Mouse (Mus musculus) midbrain, embryonic 16.5 days (tissue): ENCODE results near the gene Erc2. TPM values are rescaled to one million over a fixed set of nuclear protein-coding genes. Genes with fewer than 3 reads are reported as not detected.

Experiments
- ATAC-seq: fragments of 200-750 bp; cut with Nextera tagmentation; 2 replicates; pipeline ENCODE4 v1.8.0; 2017; ENCODE audit warnings: moderate TSS enrichment
- H3K27ac ChIP-seq: fragments of 300-500 bp; sonication (generic); 2 replicates; pipeline ENCODE4 v1.5.1; 2014; ENCODE audit warnings: mild to moderate bottlenecking, low read length, mixed read lengths
- H3K27me3 ChIP-seq: fragments of 300-500 bp; sonication (generic); 2 replicates; pipeline ENCODE4 v1.6.1; 2014; ENCODE audit warnings: low read depth, low read length, mixed read lengths; ENCODE audit not compliant: control insufficient read depth, insufficient read depth
- H3K36me3 ChIP-seq: fragments of 300-500 bp; sonication (generic); 2 replicates; pipeline ENCODE4 v1.6.1; 2014; ENCODE audit warnings: mild to moderate bottlenecking, low read length, moderate library complexity, mixed read lengths; ENCODE audit not compliant: control insufficient read depth, insufficient read depth
- H3K4me1 ChIP-seq: fragments of 300-500 bp; sonication (generic); 2 replicates; pipeline ENCODE4 v1.6.1; 2014; ENCODE audit warnings: mild to moderate bottlenecking, low read length, mixed read lengths; ENCODE audit not compliant: control insufficient read depth, insufficient read depth
- H3K4me2 ChIP-seq: fragments of 300-500 bp; sonication (generic); 2 replicates; pipeline ENCODE4 v1.6.1; 2014; ENCODE audit warnings: mild to moderate bottlenecking, low read length, mixed read lengths
- H3K4me3 ChIP-seq: fragments of 300-500 bp; sonication (generic); 2 replicates; pipeline ENCODE4 v1.5.1; 2014; ENCODE audit warnings: low read depth, mild to moderate bottlenecking, low read length, moderate library complexity, mixed read lengths
- H3K9ac ChIP-seq: fragments of 300-500 bp; sonication (generic); 2 replicates; pipeline ENCODE4 v1.6.1; 2014; ENCODE audit warnings: low read depth, low read length, mixed read lengths
- H3K9me3 ChIP-seq: fragments of 300-500 bp; sonication (generic); replicated peaks from 2 replicates; pipeline ENCODE4 v1.6.1; 2014; ENCODE audit warnings: mild to moderate bottlenecking, low read length, mixed read lengths; ENCODE audit not compliant: control insufficient read depth, poor library complexity, severe bottlenecking
- WGBS: fragments of 180-500 bp; shearing (Covaris S2); extraction: QIAGEN DNeasy Blood & Tissue Kit; methylation state at CpG from one replicate; pipeline ENCODE4 v1.1.7; 2014; 5-methylcytosine and 5-hydroxymethylcytosine counted together
- polyA plus RNA-seq: library from polyadenylated mRNA; unstranded; fragments of >200 nt; fragmentation: Nextera tagmentation; extraction: Ambion mirVana; gene quantifications from 2 replicates; pipeline ENCODE4 v1.2.1, GENCODE M21; 2015

Erc2 gene
- polyA plus RNA-seq, 1 experiment from 2014 or later, result 94.2 TPM

GRCm38 (mm10) chr14:28506376-28506831 is 884.2 kb downstream of the Erc2 start:
- peak overlapping the region; percentile 89 for H3K4me2 ChIP-seq
- H3K4me3 ChIP-seq, result peak overlapping the region; percentile 54
- WGBS, result 1% methylated on average over 29 of the region's 29 CpGs
- peak overlapping the region; percentile 47 for H3K9ac ChIP-seq
- peaks cover 21% of the 10 kb centered on the region for H3K27me3 ChIP-seq
- ATAC-seq, result no peak
- H3K36me3 ChIP-seq, result no peaks in the 10 kb centered on the region
- peaks cover 49% of the 10 kb centered on the region for H3K4me1 ChIP-seq
- 0 out of 2 replicates have a peak overlapping the region, but pooled peaks have one; percentile 10 for H3K27ac ChIP-seq
- H3K9me3 ChIP-seq, result no peaks in the 10 kb centered on the region

- Histone ChIP-seq H3K9me3 (no peaks in the 10 kb centered on the region), H3K4me1 (peaks cover 53% of the 10 kb centered on the region), H3K27me3 (peaks cover 21% of the 10 kb centered on the region), H3K36me3 (no peaks in the 10 kb centered on the region), H3K9ac (no peak overlapping the region; the same call in 1 of the 2 replicates), H3K4me3 (peak overlapping the region; percentile 54), H3K4me2 (peak overlapping the region; percentile 89), H3K27ac (no peak overlapping the region)
- WGBS, result under 1% methylated on average over 15 of the region's 15 CpGs
- no peak for ATAC-seq
Measured at GRCm38 (mm10) chr14:28507011-28507410, 884.8 kb downstream of the Erc2 start.

DNA sequence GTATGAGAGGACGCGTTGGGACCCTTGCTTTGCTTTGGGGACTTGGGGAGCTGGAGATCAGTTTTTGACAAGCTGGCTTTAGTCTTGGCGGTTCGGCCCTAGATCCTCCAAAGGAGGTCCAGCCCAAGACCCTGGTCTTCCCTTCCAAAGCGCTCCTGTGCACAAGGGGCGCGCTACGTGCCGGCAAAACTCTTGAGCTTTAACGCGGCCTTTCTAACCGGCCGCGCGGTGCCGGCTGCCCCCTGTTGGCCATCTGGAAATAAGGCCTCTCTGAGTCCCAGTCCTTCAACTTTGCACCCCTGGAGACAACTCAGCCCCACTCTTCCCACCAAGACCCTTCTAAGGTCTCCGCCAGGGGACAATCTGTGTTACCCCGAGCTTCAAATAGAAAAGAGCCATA is 885.2 kb downstream of the Erc2 start:
- no peak overlapping the region for H3K9ac ChIP-seq
- H3K36me3 ChIP-seq, result no peaks in the 10 kb centered on the region
- peaks cover 53% of the 10 kb centered on the region for H3K4me1 ChIP-seq
- H3K9me3 ChIP-seq, result no peaks in the 10 kb centered on the region
- WGBS, result 1% methylated on average over 18 of the region's 18 CpGs
- H3K4me3 ChIP-seq, result peak overlapping the region; percentile 54
- H3K27ac ChIP-seq, result no peak overlapping the region
- peak; percentile 26; the same call in 1 of the 2 replicates for ATAC-seq
- peaks cover 18% of the 10 kb centered on the region for H3K27me3 ChIP-seq
- peak overlapping the region; percentile 89 for H3K4me2 ChIP-seq

GRCm38 (mm10) chr14:28508288-28509258 is 886.3 kb downstream of the Erc2 start:
- WGBS, result 13% methylated on average over 27 of the region's 27 CpGs
- Histone ChIP-seq H3K27me3 (peaks cover 19% of the 10 kb centered on the region), H3K9me3 (no peaks in the 10 kb centered on the region), H3K4me3 (peak overlapping the region; percentile 41), H3K27ac (no peak overlapping the region), H3K36me3 (no peaks in the 10 kb centered on the region), H3K4me2 (peak overlapping the region; percentile 89), H3K4me1 (peaks cover 53% of the 10 kb centered on the region), H3K9ac (no peak overlapping the region)
- no peak for ATAC-seq

DNA sequence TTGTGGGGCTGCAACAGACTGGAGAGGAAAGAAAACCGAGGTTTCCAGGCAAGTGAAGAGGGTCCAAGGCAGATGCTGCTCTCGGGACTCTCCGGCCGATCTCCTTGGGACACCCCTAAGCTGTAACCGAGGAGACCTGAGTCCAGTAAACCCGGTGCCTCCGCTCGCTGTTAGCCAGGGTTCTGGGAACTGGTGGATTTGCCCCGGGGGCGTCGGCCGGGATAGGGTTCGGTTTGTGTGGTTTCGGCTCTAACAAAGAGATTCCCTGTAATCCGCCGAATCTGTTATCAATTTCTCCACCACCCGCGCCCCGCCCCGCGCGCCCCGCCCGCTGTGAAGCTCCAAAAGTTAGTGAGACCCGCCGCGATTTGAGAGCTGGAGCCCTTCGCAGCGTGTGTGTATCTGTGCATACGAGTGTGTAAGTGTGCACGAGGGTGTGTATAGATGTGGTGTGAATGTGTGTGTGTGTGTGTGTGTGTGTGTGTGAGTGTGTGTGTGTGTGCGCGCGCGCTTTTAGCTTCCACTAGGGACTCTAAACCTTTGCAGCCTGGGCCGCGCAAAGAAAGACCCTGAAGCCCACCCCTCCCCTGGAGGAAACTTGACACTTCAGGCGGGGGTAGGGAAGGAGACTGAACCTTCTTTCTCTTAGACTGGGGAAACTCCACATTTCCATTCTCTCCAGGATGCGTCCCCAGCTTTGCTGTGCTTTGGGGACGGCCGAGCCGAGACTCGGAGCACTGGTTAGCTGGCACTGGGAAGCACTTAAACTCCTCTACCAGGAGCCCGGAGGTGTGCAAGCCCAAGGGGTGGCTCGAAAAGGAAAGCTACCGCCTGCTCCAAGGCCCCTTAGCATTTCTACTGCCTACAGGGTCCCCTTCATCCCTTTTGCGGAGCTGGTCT is 887.5 kb downstream of the Erc2 start:
- Histone ChIP-seq H3K9ac (peak overlapping the region; percentile 52; the same call in 1 of the 2 replicates), H3K9me3 (no peaks in the 10 kb centered on the region), H3K36me3 (no peaks in the 10 kb centered on the region), H3K27ac (peak overlapping the region; percentile 24; the same call in 1 of the 2 replicates), H3K27me3 (peaks cover 19% of the 10 kb centered on the region), H3K4me1 (peaks cover 45% of the 10 kb centered on the region), H3K4me3 (peak overlapping the region; percentile 41), H3K4me2 (peak overlapping the region; percentile 89)
- WGBS, result 1% methylated on average over 47 of the region's 47 CpGs
- no peak; the same call in 1 of the 2 replicates for ATAC-seq

DNA sequence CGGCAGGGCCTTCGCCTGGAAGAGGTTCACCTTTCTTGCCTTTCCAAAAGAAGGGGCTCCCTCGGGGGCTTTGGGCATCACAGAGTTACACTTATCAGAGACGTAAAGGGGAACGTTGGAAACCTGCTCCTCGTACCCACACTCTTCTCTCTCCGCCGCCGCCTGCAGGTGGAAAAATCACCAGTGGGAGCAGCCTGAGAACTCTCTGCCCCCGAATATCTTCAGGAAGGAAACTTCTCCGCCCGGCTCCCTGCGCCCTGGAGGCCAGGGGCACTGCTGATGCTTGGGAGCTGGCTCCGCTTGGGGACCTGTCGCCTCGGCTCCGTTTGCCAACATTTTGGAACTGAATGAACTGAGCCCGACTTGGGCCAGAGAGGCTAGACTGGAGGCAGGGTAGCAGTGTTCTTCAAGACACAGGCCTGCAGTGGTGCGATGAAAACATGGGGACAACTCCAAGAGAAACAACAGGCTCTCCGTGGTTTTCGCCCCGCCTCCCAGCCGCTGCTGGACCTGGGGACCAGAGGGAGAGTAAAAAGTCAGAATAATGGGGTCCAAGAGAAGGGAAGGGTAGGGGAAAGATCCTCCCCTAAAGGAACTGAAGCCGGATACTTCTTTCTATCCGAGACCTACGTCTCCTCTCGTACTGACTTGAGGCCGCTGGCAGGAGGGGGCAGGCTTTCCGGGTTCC is 888.3 kb downstream of the Erc2 start:
- no peak for ATAC-seq
- under 1% methylated on average over 29 of the region's 29 CpGs for WGBS
- no peaks in the 10 kb centered on the region for H3K9me3 ChIP-seq
- H3K27me3 ChIP-seq, result peaks cover 19% of the 10 kb centered on the region
- peak overlapping the region; percentile 89 for H3K4me2 ChIP-seq
- H3K9ac ChIP-seq, result peak overlapping the region; percentile 52
- peak overlapping the region; percentile 41 for H3K4me3 ChIP-seq
- peaks cover 41% of the 10 kb centered on the region for H3K4me1 ChIP-seq
- H3K27ac ChIP-seq, result 0 out of 2 replicates have a peak overlapping the region, but pooled peaks have one; percentile 10
- no peaks in the 10 kb centered on the region for H3K36me3 ChIP-seq

GRCm38 (mm10) chr14:28511029-28511651 is 888.9 kb downstream of the Erc2 start:
- peak overlapping the region; percentile 89 for H3K4me2 ChIP-seq
- H3K4me3 ChIP-seq, result peak overlapping the region; percentile 41
- peaks cover 19% of the 10 kb centered on the region for H3K27me3 ChIP-seq
- H3K9me3 ChIP-seq, result no peaks in the 10 kb centered on the region
- no peak for ATAC-seq
- under 1% methylated on average over 24 of the region's 41 CpGs for WGBS
- no peaks in the 10 kb centered on the region for H3K36me3 ChIP-seq
- H3K27ac ChIP-seq, result peak overlapping the region; percentile 35; the same call in 1 of the 2 replicates
- H3K4me1 ChIP-seq, result peaks cover 38% of the 10 kb centered on the region
- H3K9ac ChIP-seq, result peak overlapping the region; percentile 37
